Mouse (Mus musculus): Measurements from ENCODE around the gene Stk32c.

Stk32c gene

DNA sequence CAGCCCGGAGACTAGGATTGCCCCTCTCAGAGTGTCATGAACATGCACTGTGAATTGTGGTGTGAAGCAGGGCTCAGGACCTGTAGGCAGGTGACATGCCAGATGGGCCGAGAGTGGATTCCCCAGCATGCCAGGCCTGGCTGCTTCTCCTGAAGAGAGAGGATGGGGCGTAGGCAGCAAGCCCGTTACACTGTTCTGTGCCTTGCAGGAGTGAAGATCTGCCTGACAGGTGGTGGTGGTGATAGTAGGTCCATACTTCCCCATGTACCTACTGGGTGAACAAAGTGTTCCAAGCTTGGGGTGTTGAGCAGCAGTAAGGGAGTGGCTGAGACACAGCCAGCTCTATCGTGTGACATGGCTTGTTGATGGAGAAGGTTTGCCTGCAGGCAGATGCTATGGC lies 120.0 kb downstream of the Stk32c start:
- no peak for DNase-seq (ENCODE audit: low spot score)

DNA sequence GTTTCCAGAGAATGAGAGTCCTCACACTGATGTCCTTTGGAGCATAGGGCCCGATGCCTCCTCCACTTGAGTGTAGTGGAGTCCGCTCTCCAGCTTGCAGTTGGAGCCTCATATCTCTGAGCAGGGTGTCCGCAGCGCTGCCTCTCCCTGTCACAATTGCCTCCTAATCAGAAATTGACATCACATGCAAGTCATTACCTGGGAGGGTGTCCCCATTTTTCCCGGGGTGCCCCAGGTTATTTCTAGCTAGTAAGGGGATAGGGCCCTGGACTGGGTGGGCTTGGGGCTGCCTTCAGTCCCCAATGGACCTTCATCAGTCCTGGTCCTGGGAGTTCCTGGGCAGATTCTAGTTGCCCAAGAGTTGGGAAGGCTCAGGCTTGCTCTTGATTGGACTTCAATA lies 120.4 kb downstream of the Stk32c start:
- no peak for DNase-seq (ENCODE audit: low spot score)

DNA sequence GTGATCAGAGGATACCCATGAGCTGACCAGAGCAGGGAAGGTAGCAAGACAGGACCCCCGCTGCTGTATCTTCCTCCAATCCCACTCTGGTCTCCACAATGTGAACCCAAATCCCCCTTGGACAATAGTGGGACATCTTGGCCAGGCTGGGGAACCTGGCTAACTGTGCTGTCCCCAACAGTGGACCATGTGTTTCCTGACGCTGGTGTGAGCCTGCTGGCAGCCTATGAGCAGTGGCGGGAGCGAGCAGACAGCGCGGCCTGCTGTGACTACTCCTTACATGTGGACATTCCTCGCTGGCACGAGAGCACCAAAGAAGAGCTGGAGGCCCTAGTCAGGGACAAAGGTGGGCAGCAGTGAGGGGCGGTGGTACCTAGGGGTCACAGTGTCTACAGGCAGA lies 121.4 kb downstream of the Stk32c start:
- no peak for DNase-seq (ENCODE audit: low spot score)

- DNase-seq (ENCODE audit: low spot score): no peak
Measured at GRCm38 (mm10) chr7:139089892-139090874, 122.9 kb downstream of the Stk32c start.

- no peak for DNase-seq (ENCODE audit: low spot score)
Measured at GRCm38 (mm10) chr7:139087801-139088200, 125.3 kb downstream of the Stk32c start.

- DNase-seq (ENCODE audit: low spot score): no peak
Measured at GRCm38 (mm10) chr7:139086195-139087158, 126.6 kb downstream of the Stk32c start.

- no peak for DNase-seq (ENCODE audit: low spot score)
Measured at GRCm38 (mm10) chr7:139085629-139086194, 127.4 kb downstream of the Stk32c start, which contains the start of gene Dpysl4. TSS of gene Dpysl4 (plus strand) at chr7:139086001.

DNA sequence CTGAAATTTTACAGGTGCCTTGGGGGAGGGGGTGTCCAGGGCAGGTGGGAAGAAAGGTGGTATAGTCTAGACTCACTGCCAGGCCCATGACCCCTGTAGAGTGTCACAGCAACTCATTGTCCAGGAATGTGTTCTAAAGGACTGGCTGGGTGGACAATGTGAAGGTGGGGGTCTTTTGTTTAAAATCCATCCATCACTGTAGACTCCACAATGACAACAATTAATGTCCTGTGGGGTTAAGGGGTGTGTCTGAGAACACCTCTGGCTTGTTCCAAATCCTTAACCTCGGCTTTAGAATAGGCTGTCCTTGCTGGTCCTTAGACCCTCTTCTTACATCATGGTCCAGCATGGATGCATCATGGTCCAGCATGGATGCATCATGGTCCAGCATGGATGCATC lies 128.8 kb downstream of the Stk32c start:
- no peak for DNase-seq (ENCODE audit: low spot score)

DNA sequence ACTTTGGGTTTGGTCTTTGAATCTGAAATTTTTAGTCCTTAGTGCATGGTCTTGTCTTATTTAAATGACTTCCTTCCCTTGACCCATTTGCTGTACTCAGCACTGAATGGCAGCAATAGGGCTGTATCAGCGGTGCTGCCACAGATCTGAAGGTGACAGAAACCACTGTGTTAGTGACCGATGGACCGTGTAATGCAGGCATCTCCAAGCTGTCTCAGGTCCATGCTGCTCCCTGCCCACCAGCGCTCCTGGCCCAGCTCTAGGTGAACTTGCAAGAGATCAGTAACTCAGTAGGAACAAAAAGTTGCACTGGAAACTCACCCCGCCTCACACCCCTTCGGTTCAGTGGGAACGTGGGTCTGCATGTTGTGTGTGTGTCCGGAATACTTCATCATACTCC lies 130.8 kb downstream of the Stk32c start:
- no peak for DNase-seq (ENCODE audit: low spot score)

- DNase-seq (ENCODE audit: low spot score): no peak
Measured at GRCm38 (mm10) chr7:139081158-139081557, 131.9 kb downstream of the Stk32c start.

DNA sequence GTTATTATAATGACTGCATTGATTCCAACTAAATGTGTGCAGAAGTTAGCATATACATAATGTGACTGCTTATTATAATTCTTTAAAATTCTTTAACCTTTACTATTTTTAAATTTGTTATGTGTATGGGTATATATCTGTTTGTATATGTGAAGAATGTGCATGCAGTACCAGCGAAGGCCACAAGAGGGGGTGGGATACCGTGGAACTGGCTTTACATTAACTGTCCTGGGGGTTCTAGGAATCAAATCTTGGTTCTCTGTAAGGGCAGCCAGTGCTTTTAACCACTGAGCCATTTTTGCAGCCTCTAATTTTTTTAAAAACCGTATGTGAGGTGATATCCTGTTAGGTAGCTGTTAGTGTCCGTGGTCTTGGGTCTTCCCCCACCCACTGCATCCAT lies 132.4 kb downstream of the Stk32c start:
- no peak for DNase-seq (ENCODE audit: low spot score)

GRCm38 (mm10) chr7:139079141-139079540 lies 134.0 kb downstream of the Stk32c start:
- DNase-seq (ENCODE audit: low spot score): no peak

- no peak for DNase-seq (ENCODE audit: low spot score)
Measured at GRCm38 (mm10) chr7:139078181-139078580, 134.9 kb downstream of the Stk32c start.

DNA sequence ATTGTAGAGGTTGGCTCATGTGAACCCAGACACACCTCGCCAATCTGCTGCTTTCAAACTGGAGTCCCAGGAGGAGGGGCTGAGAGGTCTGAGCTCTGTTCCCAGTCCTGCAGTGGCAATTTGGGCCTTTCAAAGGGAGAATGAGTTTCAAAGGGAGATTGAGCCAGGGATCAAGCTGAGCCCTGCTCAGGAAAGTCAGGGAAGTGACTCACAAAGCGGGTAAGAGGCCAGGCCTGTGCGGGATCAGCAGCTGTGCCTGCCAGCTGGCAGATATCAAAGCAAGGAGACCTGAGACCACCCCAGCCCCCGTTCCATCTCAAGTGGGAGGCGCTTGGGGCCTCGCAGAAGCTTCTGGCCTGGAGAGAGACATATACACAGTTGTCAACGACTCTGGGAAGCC lies 135.8 kb downstream of the Stk32c start:
- no peak for DNase-seq (ENCODE audit: low spot score)

- no peak for DNase-seq (ENCODE audit: low spot score)
Measured at GRCm38 (mm10) chr7:139075054-139075794, 137.9 kb downstream of the Stk32c start.

GRCm38 (mm10) chr7:139074189-139074588 lies 138.9 kb downstream of the Stk32c start:
- no peak for DNase-seq (ENCODE audit: low spot score)

DNA sequence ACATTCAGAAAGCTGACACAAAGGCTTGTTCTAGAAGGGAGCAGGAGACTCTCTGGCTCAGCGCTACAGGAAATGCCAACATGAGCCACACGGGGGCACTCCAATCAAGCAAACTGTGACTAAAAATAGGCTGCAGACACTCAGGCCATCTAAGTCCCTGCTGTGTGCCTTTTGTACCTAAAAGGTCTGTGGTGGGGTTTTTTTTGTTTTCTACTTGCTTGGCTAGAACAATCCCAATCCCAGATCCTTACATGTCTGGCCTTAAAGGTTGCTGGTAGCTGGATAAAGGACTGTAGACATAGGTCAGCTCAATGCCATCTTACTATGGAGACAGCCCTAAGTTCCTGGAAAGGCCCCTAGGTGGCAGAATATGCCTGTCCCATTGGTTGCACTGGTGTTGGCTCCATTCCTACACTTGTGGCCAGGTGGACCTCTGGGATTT lies 144.9 kb downstream of the Stk32c start:
- peak; percentile 4 for DNase-seq (ENCODE audit: low spot score)

GRCm38 (mm10) chr7:139063406-139063805 lies 149.7 kb downstream of the Stk32c start:
- no peak for DNase-seq (ENCODE audit: low spot score)
